Mouse (Mus musculus): ENCODE results near the gene 6430550D23Rik.

GRCm38 (mm10) chr2:155985776-155986175, 22.0 kb downstream of the 6430550D23Rik start:
- no peak for TF ChIP-seq POLR2A (IDR thresholded peaks at IDR 0.05; ENCODE audit: insufficient read depth, low read length)
- TF ChIP-seq CTCF (IDR thresholded peaks at IDR 0.05; ENCODE audit: low read depth, low read length): no peak
- no peak for TF ChIP-seq EP300 (IDR thresholded peaks at IDR 0.05; ENCODE audit: insufficient read depth, low read depth, low read length)

Measured in ES-Bruce4 (cell line).